Mouse (Mus musculus): Measurements from ENCODE around the gene Rpp40. TPM values are rescaled to one million over a fixed set of nuclear protein-coding genes. Genes with fewer than 3 reads are reported as not detected.

The Rpp40 gene
- polyA plus RNA-seq, 1 experiment from 2014 or later, result 28.0 TPM

DNA sequence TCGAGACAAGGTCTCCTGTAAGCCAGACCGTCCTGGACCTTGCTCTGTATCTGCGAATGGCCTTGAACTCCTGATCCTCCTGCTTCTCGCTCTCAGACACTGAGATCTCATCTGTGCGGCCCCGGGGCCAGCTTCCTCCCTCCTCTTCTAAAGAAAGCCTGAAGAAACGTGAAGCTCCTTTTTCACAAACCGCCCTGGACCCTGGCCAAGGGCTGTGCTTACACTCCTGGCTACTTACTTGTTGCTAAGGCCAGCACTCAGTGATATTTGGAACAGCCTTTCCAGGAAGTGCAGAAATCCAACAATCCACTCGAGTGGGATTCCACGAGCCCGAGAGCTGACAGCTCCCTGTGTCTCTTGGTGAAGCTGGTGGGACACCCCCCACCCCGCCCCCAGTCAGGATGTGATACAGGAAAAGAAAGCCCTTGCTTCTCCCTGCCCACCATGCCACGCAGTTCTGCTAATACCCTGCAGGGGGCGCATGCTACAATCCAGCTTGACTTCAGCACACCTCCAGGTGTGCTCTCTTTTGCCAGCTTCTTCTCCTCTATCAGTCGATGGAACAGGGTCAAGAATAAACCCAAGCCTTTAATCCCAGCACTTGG, 19.9 kb downstream of the Rpp40 start:
- H3K27me3 ChIP-seq, result no peaks in the 10 kb centered on the region
- H3K36me3 ChIP-seq, result no peaks in the 10 kb centered on the region
- no peak; the same call in 1 of the 2 replicates for ATAC-seq (ENCODE audit: insufficient number of reproducible peaks, insufficient read depth, low FRiP score, low TSS enrichment, low read depth)
- 0 out of 2 replicates have a peak, but pooled peaks cover 3% of the 10 kb centered on the region for H3K9me3 ChIP-seq
- H3K27ac ChIP-seq, result no peak overlapping the region
- H3K9ac ChIP-seq (replicated peaks), result no peak overlapping the region
- H3K4me2 ChIP-seq, result no peak overlapping the region
- H3K4me1 ChIP-seq (replicated peaks), result peaks cover 19% of the 10 kb centered on the region
- WGBS, result 35% methylated on average over 15 of the region's 15 CpGs
- H3K4me3 ChIP-seq (replicated peaks), result no peak overlapping the region

- Histone ChIP-seq H3K27me3 (no peaks in the 10 kb centered on the region), H3K9ac (replicated peaks) (no peak overlapping the region), H3K4me3 (replicated peaks) (no peak overlapping the region), H3K36me3 (no peaks in the 10 kb centered on the region), H3K4me2 (no peak overlapping the region), H3K9me3 (no peaks in the 10 kb centered on the region), H3K4me1 (replicated peaks) (peaks cover 15% of the 10 kb centered on the region), H3K27ac (no peak overlapping the region)
- no peak for ATAC-seq (ENCODE audit: insufficient number of reproducible peaks, insufficient read depth, low FRiP score, low TSS enrichment, low read depth)
- 84% methylated on average over 6 of the region's 6 CpGs for WGBS
Measured at GRCm38 (mm10) chr13:35880555-35881046, 25.6 kb downstream of the Rpp40 start.

GRCm38 (mm10) chr13:35879519-35879918, 26.6 kb downstream of the Rpp40 start:
- Histone ChIP-seq H3K27me3 (no peaks in the 10 kb centered on the region), H3K4me3 (replicated peaks) (no peak overlapping the region), H3K9ac (replicated peaks) (no peak overlapping the region), H3K9me3 (no peaks in the 10 kb centered on the region), H3K36me3 (peaks cover 4% of the 10 kb centered on the region; the same call in 1 of the 2 replicates), H3K4me1 (replicated peaks) (peaks cover 6% of the 10 kb centered on the region; the same call in 1 of the 2 replicates), H3K27ac (no peak overlapping the region), H3K4me2 (no peak overlapping the region)
- WGBS, result 81% methylated on average over 5 of the region's 5 CpGs
- ATAC-seq (ENCODE audit: insufficient number of reproducible peaks, insufficient read depth, low FRiP score, low TSS enrichment, low read depth), result no peak

- no peaks in the 10 kb centered on the region for H3K9me3 ChIP-seq
- no peak overlapping the region for H3K9ac ChIP-seq (replicated peaks)
- H3K4me1 ChIP-seq (replicated peaks), result peaks cover 3% of the 10 kb centered on the region; the same call in 1 of the 2 replicates
- H3K27me3 ChIP-seq, result no peaks in the 10 kb centered on the region
- no peak overlapping the region for H3K4me2 ChIP-seq
- no peak overlapping the region for H3K27ac ChIP-seq
- H3K36me3 ChIP-seq, result peaks cover 8% of the 10 kb centered on the region; the same call in 1 of the 2 replicates
- H3K4me3 ChIP-seq (replicated peaks), result no peak overlapping the region
- no peak for ATAC-seq (ENCODE audit: insufficient number of reproducible peaks, insufficient read depth, low FRiP score, low TSS enrichment, low read depth)
- 56% methylated on average over 5 of the region's 5 CpGs for WGBS
Measured at GRCm38 (mm10) chr13:35879068-35879467, 27.1 kb downstream of the Rpp40 start.

- H3K27ac ChIP-seq, result no peak overlapping the region
- no peak overlapping the region for H3K4me3 ChIP-seq (replicated peaks)
- H3K27me3 ChIP-seq, result no peaks in the 10 kb centered on the region
- WGBS, result 67% methylated on average over 1 of the region's 1 CpGs
- H3K36me3 ChIP-seq, result peaks cover 8% of the 10 kb centered on the region; the same call in 1 of the 2 replicates
- no peaks in the 10 kb centered on the region for H3K9me3 ChIP-seq
- no peak overlapping the region for H3K4me2 ChIP-seq
- H3K4me1 ChIP-seq (replicated peaks), result peaks cover 3% of the 10 kb centered on the region; the same call in 1 of the 2 replicates
- no peak overlapping the region for H3K9ac ChIP-seq (replicated peaks)
- ATAC-seq (ENCODE audit: insufficient number of reproducible peaks, insufficient read depth, low FRiP score, low TSS enrichment, low read depth), result no peak
Measured at GRCm38 (mm10) chr13:35878282-35878681, 27.9 kb downstream of the Rpp40 start.

GRCm38 (mm10) chr13:35875396-35875795, 30.8 kb downstream of the Rpp40 start:
- Histone ChIP-seq H3K9me3 (no peaks in the 10 kb centered on the region), H3K4me3 (replicated peaks) (no peak overlapping the region), H3K9ac (replicated peaks) (no peak overlapping the region), H3K27ac (no peak overlapping the region), H3K4me1 (replicated peaks) (peaks cover 7% of the 10 kb centered on the region; the same call in 1 of the 2 replicates), H3K27me3 (no peaks in the 10 kb centered on the region), H3K4me2 (no peak overlapping the region), H3K36me3 (peaks cover 14% of the 10 kb centered on the region; the same call in 1 of the 2 replicates)
- ATAC-seq (ENCODE audit: insufficient number of reproducible peaks, insufficient read depth, low FRiP score, low TSS enrichment, low read depth), result no peak
- WGBS, result 87% methylated on average over 5 of the region's 5 CpGs

- no peak overlapping the region for H3K9ac ChIP-seq (replicated peaks)
- H3K4me2 ChIP-seq, result no peak overlapping the region
- H3K27ac ChIP-seq, result no peak overlapping the region
- H3K4me1 ChIP-seq (replicated peaks), result 0 out of 2 replicates have a peak, but pooled peaks cover 4% of the 10 kb centered on the region
- no peaks in the 10 kb centered on the region for H3K9me3 ChIP-seq
- ATAC-seq (ENCODE audit: insufficient number of reproducible peaks, insufficient read depth, low FRiP score, low TSS enrichment, low read depth), result no peak
- no peaks in the 10 kb centered on the region for H3K27me3 ChIP-seq
- H3K4me3 ChIP-seq (replicated peaks), result no peak overlapping the region
- 84% methylated on average over 3 of the region's 3 CpGs for WGBS
- H3K36me3 ChIP-seq, result peaks cover 31% of the 10 kb centered on the region; the same call in 1 of the 2 replicates
Measured at GRCm38 (mm10) chr13:35871107-35871506, 35.1 kb downstream of the Rpp40 start.

GRCm38 (mm10) chr13:35870659-35871058, 35.5 kb downstream of the Rpp40 start:
- Histone ChIP-seq H3K4me3 (replicated peaks) (no peak overlapping the region), H3K27me3 (no peaks in the 10 kb centered on the region), H3K4me2 (no peak overlapping the region), H3K9ac (replicated peaks) (no peak overlapping the region), H3K27ac (no peak overlapping the region), H3K9me3 (no peaks in the 10 kb centered on the region), H3K36me3 (peaks cover 33% of the 10 kb centered on the region; the same call in 1 of the 2 replicates), H3K4me1 (replicated peaks) (0 out of 2 replicates have a peak, but pooled peaks cover 4% of the 10 kb centered on the region)
- ATAC-seq (ENCODE audit: insufficient number of reproducible peaks, insufficient read depth, low FRiP score, low TSS enrichment, low read depth), result no peak
- 93% methylated on average over 8 of the region's 8 CpGs for WGBS

DNA sequence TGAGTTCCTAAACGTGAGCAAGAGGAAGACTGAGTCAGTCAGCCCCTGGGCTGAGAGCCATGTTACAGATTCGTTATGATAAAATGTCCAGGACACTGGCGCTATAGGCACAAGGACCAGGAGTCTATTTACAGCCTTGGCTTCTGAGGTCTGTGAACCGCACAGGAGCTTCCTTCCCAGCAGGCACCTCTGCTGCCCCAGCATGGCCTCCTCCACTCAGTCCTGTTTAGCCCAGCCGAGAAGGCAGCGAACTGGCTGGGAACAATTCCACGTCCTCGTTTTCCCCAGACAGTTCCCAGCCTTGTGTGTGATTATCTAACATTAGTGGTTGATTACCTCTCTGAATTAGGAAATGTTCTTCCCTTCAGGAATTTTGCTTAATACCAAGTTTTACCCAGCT, 45.2 kb downstream of the Rpp40 start:
- Histone ChIP-seq H3K4me3 (replicated peaks) (no peak overlapping the region), H3K27ac (no peak overlapping the region), H3K36me3 (peaks cover 54% of the 10 kb centered on the region), H3K27me3 (no peaks in the 10 kb centered on the region), H3K9me3 (no peaks in the 10 kb centered on the region), H3K9ac (replicated peaks) (no peak overlapping the region), H3K4me1 (replicated peaks) (no peaks in the 10 kb centered on the region; the same call in 1 of the 2 replicates), H3K4me2 (no peak overlapping the region)
- WGBS, result 75% methylated on average over 8 of the region's 8 CpGs
- no peak for ATAC-seq (ENCODE audit: insufficient number of reproducible peaks, insufficient read depth, low FRiP score, low TSS enrichment, low read depth)

DNA sequence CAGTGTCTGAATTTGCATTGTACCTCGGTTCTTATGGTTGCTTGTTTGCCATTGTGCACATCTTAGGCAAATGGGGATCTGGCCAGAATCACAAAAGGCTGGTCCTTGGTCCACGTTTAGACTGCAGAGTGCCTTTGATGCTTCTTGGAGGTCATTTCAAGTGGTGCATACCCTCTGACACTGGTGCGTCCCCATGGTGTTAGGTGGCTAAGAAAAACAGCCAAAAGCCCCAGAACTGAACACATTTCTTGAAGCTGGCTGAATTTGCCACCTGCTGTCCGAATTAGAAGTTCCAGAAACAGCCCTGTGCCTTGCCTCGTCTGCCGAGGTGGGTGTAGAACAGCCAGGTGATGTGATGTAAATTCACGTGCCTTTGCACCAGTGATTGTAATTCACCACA, 48.7 kb downstream of the Rpp40 start:
- Histone ChIP-seq H3K4me3 (replicated peaks) (no peak overlapping the region), H3K27me3 (no peaks in the 10 kb centered on the region), H3K9ac (replicated peaks) (no peak overlapping the region), H3K27ac (no peak overlapping the region), H3K4me1 (replicated peaks) (peaks cover 6% of the 10 kb centered on the region), H3K36me3 (peaks cover 27% of the 10 kb centered on the region), H3K4me2 (no peak overlapping the region), H3K9me3 (no peaks in the 10 kb centered on the region)
- 82% methylated on average over 7 of the region's 7 CpGs for WGBS
- no peak for ATAC-seq (ENCODE audit: insufficient number of reproducible peaks, insufficient read depth, low FRiP score, low TSS enrichment, low read depth)

DNA sequence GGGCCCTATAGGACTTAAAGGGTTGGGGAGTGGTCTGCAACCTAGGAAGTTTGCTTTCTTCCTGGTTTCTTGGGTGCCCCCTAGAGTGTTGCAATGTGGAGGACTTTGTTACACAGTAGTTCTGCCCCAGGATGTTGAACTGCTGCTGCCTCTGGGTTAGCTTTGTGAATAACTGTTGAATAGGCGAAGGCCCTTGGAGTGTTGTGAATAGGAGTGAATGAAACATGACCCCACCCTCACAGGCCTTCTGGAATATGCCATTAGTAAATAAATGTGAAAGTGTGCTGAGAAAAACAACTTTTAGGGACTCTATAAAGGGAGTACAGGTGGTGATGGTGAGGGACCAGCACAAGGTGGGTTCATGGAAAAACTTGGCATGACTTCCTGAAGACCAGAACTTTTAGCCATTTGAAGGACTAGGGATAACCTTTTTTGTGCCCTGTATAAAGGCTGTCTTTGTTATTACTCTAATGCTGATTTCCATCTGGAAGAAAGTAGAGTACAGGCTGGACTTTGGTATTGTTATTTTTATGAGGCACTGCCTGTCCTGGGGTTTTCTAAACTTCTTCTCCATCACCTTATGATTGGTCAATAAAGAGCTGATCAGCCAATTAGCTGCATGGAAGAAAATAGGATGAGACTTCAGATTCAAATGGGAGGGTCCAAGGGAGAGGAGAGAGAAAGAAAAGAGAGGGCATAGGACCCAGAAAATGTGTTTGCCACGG, 53.1 kb downstream of the Rpp40 start:
- H3K4me3 ChIP-seq (replicated peaks), result no peak overlapping the region
- no peaks in the 10 kb centered on the region for H3K9me3 ChIP-seq
- no peak overlapping the region for H3K9ac ChIP-seq (replicated peaks)
- peak; percentile 66 for ATAC-seq (ENCODE audit: insufficient number of reproducible peaks, insufficient read depth, low FRiP score, low TSS enrichment, low read depth)
- H3K4me2 ChIP-seq, result no peak overlapping the region
- H3K27me3 ChIP-seq, result no peaks in the 10 kb centered on the region
- H3K36me3 ChIP-seq, result peaks cover 15% of the 10 kb centered on the region
- no peak overlapping the region for H3K27ac ChIP-seq
- WGBS, result 74% methylated on average over 2 of the region's 2 CpGs
- H3K4me1 ChIP-seq (replicated peaks), result peaks cover 16% of the 10 kb centered on the region
